Mouse (Mus musculus) left cerebral cortex, adult 18-20 months (tissue): ENCODE measurements around the gene Slc1a4. TPM values are rescaled to one million over a fixed set of nuclear protein-coding genes. Genes with fewer than 3 reads are reported as not detected.

Source experiments
- DNase-seq, 2 experiments: peaks; one replicate each; pipeline ENCODE4 v3.0.0; 2021 to 2022; ENCODE audit warnings: low spot score in 2 of 2, mixed read lengths in 1 of 2
- total RNA-seq, 2 experiments: library from RNA; stranded (reverse); gene quantifications; 2 replicates each; pipeline ENCODE4 v1.2.3; 2021

Gene Slc1a4
- total RNA-seq, 2 experiments from 2014 or later = 38.8 to 43.2 TPM

- no peak for DNase-seq
These were observed 69.7 kb downstream of the Slc1a4 start for GRCm38 (mm10) chr11:20262628-20263380.

DNA sequence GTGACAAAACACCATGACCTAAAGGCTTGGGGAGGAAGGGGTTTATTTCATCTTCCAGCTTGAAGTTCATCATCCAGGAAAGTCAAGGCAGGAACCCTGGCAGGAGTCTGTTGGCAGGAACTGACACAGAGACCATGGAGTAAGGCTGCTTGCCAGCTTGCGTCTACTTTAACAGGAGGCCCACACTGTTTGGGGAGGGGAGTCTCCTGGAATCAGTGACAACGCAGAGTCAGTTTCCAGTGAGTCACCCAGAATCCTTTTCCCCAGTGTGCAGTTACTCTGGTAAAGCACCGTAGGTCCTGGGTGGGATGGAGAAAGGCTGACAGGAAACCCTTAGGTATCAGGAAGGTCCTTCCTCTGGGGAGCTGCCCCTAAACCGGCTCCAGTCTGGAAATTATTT is 77.7 kb downstream of the Slc1a4 start:
- no peak for DNase-seq

DNA sequence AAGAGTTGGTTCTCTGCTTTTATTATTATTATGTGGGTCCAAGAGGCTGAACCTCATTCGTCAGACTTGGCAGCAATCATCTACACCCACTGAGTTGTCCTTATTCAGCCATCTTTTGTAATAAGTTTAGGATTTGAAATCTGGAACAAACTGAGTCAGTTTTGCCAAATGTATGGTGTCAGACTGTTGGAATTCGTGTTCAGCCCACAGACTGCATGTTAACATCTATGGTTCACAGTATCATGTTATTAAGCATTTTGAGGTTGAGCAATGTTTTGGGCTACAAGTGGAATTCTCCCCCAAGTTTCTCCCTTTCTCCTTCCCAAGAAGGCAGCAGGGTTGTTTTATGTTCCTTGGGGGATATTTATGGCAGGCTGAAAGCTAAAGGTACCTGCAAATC is 79.4 kb downstream of the Slc1a4 start:
- no peak for DNase-seq

Other genes with a start within 250 kb of the Slc1a4 start
- gene Actr2, start 219.8 kb downstream of the Slc1a4 start, total RNA-seq = 100 to 1,000 TPM; 280 to 296 TPM
- 100 to 1,000 TPM; 189 to 193 TPM for gene Rab1a, start 131.3 kb downstream of the Slc1a4 start, total RNA-seq
- gene Cep68, start 83.3 kb downstream of the Slc1a4 start, total RNA-seq = 10 to 100 TPM; 30.7 to 30.9 TPM
- gene Sertad2, start 210.5 kb upstream of the Slc1a4 start, total RNA-seq = 10 to 100 TPM; 20.1 to 23.6 TPM